Mouse (Mus musculus): ENCODE measurements around the gene Arhgap4. TPM values are rescaled to one million over a fixed set of nuclear protein-coding genes. Genes with fewer than 3 reads are reported as not detected.

Gene Arhgap4
- polyA plus RNA-seq, 1 experiment from 2014 or later: 2.4 TPM

DNA sequence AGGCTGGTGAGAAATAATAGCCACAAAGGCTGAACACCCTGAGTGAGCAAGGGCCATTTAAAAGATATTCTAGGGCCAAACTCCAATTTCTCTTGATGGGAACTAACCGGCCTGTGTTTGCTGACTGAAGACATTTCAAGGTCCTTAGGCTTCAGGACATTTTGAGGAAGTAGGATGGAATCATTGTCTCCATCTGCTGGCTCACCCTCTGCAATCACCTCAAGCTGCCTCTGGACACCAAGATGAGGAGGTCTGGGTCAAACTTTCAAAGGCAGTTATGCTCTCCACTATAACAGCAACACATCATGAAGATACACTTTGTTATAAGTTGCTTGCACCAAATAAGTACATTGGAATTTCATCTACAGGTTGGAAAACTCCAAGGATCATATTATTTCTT, 11.6 kb downstream of the Arhgap4 start:
- no peaks in the 10 kb centered on the region for H3K36me3 ChIP-seq
- no peak for DNase-seq (ENCODE audit: low spot score)
- no peak overlapping the region for H3K27ac ChIP-seq
- H3K4me3 ChIP-seq: no peak overlapping the region
- 100% methylated on average over 1 of the region's 1 CpGs for WGBS
- H3K4me1 ChIP-seq: peaks cover 6% of the 10 kb centered on the region
- H3K9me3 ChIP-seq (replicated peaks): no peaks in the 10 kb centered on the region
- peaks cover 64% of the 10 kb centered on the region for H3K27me3 ChIP-seq (ENCODE audit: low read depth, poor library complexity, severe bottlenecking)

DNA sequence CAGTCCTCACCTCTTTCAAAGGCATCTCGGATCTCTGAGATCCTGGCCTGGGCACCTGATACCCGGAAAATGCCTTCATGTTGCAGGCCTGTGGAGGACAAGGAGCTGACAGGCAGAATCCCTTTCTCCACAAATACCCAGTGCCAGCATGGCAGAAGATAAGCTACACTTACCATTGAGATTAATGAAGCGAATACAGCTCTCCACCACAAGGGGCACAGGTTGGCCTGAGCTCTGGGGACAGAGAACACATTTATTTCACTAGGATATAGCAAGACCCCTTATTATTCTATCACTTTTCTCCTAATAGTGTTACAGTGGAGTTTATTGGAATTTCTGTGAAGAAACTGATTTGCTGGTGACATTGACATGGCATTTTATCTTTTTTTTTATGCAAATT, 23.7 kb downstream of the Arhgap4 start:
- WGBS: 71% methylated on average over 3 of the region's 3 CpGs
- no peak for DNase-seq (ENCODE audit: low spot score)
- H3K9me3 ChIP-seq (replicated peaks): no peaks in the 10 kb centered on the region
- H3K27ac ChIP-seq: no peak overlapping the region
- H3K4me3 ChIP-seq: no peak overlapping the region
- H3K36me3 ChIP-seq: no peaks in the 10 kb centered on the region
- H3K4me1 ChIP-seq: no peaks in the 10 kb centered on the region
- peaks cover 61% of the 10 kb centered on the region for H3K27me3 ChIP-seq (ENCODE audit: low read depth, poor library complexity, severe bottlenecking)

GRCm38 (mm10) chrX:73895719-73896118, 26.0 kb downstream of the Arhgap4 start, which contains the start of gene L1cam:
TSS of gene L1cam (minus strand) at chrX:73896105.
- DNase-seq (ENCODE audit: low spot score): peak; percentile 60
- 13% methylated on average over 2 of the region's 2 CpGs for WGBS
- no peak within 1 kb of the TSS for H3K27ac ChIP-seq
- no peak within 1 kb of the TSS for H3K4me3 ChIP-seq
- H3K9me3 ChIP-seq (replicated peaks): no peaks in the 10 kb centered on the region
- no peaks in the 10 kb centered on the region for H3K36me3 ChIP-seq
- no peaks in the 10 kb centered on the region for H3K4me1 ChIP-seq
- peaks cover 78% of the 10 kb centered on the region for H3K27me3 ChIP-seq (ENCODE audit: low read depth, poor library complexity, severe bottlenecking)

GRCm38 (mm10) chrX:73892833-73893232, 28.8 kb downstream of the Arhgap4 start:
- Histone ChIP-seq H3K27ac (no peak overlapping the region), H3K36me3 (no peaks in the 10 kb centered on the region)

GRCm38 (mm10) chrX:73891551-73892152, 30.0 kb downstream of the Arhgap4 start, which contains the start of gene Avpr2:
TSS of gene Avpr2 (plus strand) at chrX:73892102.
- H3K27ac ChIP-seq: no peak within 1 kb of the TSS
- no peak for DNase-seq (ENCODE audit: low spot score)
- no peak within 1 kb of the TSS for H3K4me3 ChIP-seq
- H3K9me3 ChIP-seq (replicated peaks): no peaks in the 10 kb centered on the region
- H3K4me1 ChIP-seq: no peaks in the 10 kb centered on the region
- 64% methylated on average over 6 of the region's 6 CpGs for WGBS
- peaks cover 62% of the 10 kb centered on the region for H3K27me3 ChIP-seq (ENCODE audit: low read depth, poor library complexity, severe bottlenecking)
- no peaks in the 10 kb centered on the region for H3K36me3 ChIP-seq

More at GRCm38 (mm10) chrX:73892833-73893232, 28.8 kb downstream of the Arhgap4 start:
- Histone ChIP-seq H3K9me3 (replicated peaks) (no peaks in the 10 kb centered on the region), H3K27me3 (ENCODE audit: low read depth, poor library complexity, severe bottlenecking) (peaks cover 68% of the 10 kb centered on the region), H3K4me3 (no peak overlapping the region), H3K4me1 (no peaks in the 10 kb centered on the region)
- WGBS: 91% methylated on average over 14 of the region's 14 CpGs
- no peak for DNase-seq (ENCODE audit: low spot score)

- DNase-seq (ENCODE audit: low spot score): no peak
These were observed 40.2 kb downstream of the Arhgap4 start for GRCm38 (mm10) chrX:73881463-73881862.

DNA sequence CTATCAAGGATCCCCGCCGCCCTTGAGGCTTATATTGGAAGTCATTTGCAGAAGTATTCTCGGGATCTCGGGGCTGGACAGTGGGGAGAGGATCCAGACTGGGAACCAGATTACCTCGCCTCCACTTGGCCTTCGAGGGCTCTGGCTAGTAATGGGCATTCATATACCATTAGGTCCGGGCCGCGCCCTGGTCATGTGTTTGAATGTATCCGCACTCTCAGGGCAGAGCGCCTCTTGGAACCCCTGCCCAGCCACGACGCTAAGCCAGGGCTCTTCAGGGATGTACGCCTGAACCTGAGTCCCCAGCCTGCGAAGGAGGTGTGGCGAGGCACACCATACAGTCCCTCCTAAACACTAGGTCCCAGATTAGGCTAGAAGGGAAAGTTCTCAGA, 40.6 kb downstream of the Arhgap4 start:
- Histone ChIP-seq H3K9me3 (replicated peaks) (no peaks in the 10 kb centered on the region), H3K27ac (no peak overlapping the region), H3K27me3 (ENCODE audit: low read depth, poor library complexity, severe bottlenecking) (peaks cover 59% of the 10 kb centered on the region), H3K36me3 (no peaks in the 10 kb centered on the region), H3K4me3 (peak overlapping the region; percentile 49), H3K4me1 (peaks cover 8% of the 10 kb centered on the region; the same call in 1 of the 2 replicates)
- DNase-seq (ENCODE audit: low spot score): no peak
- 17% methylated on average over 16 of the region's 16 CpGs for WGBS

More at GRCm38 (mm10) chrX:73881463-73881862, 40.2 kb downstream of the Arhgap4 start:
- Histone ChIP-seq H3K9me3 (replicated peaks) (no peaks in the 10 kb centered on the region), H3K4me1 (peaks cover 8% of the 10 kb centered on the region; the same call in 1 of the 2 replicates), H3K36me3 (no peaks in the 10 kb centered on the region), H3K27me3 (ENCODE audit: low read depth, poor library complexity, severe bottlenecking) (peaks cover 55% of the 10 kb centered on the region), H3K27ac (no peak overlapping the region), H3K4me3 (no peak overlapping the region)
- WGBS: 12% methylated on average over 6 of the region's 6 CpGs

GRCm38 (mm10) chrX:73880194-73881035, 41.3 kb downstream of the Arhgap4 start:
- 14% methylated on average over 39 of the region's 48 CpGs for WGBS
- H3K9me3 ChIP-seq (replicated peaks): no peaks in the 10 kb centered on the region
- peak overlapping the region; percentile 49 for H3K4me3 ChIP-seq
- no peaks in the 10 kb centered on the region for H3K36me3 ChIP-seq
- peak; percentile 42 for DNase-seq (ENCODE audit: low spot score)
- H3K27me3 ChIP-seq (ENCODE audit: low read depth, poor library complexity, severe bottlenecking): peaks cover 66% of the 10 kb centered on the region
- no peak overlapping the region for H3K27ac ChIP-seq
- H3K4me1 ChIP-seq: peaks cover 8% of the 10 kb centered on the region; the same call in 1 of the 2 replicates

GRCm38 (mm10) chrX:73877014-73877413, 44.7 kb downstream of the Arhgap4 start:
- Histone ChIP-seq H3K27ac (no peak overlapping the region), H3K9me3 (replicated peaks) (no peaks in the 10 kb centered on the region), H3K36me3 (no peaks in the 10 kb centered on the region), H3K4me3 (no peak overlapping the region), H3K4me1 (peaks cover 8% of the 10 kb centered on the region; the same call in 1 of the 2 replicates), H3K27me3 (ENCODE audit: low read depth, poor library complexity, severe bottlenecking) (peaks cover 74% of the 10 kb centered on the region)
- no peak for DNase-seq (ENCODE audit: low spot score)
- 73% methylated on average over 1 of the region's 1 CpGs for WGBS

DNA sequence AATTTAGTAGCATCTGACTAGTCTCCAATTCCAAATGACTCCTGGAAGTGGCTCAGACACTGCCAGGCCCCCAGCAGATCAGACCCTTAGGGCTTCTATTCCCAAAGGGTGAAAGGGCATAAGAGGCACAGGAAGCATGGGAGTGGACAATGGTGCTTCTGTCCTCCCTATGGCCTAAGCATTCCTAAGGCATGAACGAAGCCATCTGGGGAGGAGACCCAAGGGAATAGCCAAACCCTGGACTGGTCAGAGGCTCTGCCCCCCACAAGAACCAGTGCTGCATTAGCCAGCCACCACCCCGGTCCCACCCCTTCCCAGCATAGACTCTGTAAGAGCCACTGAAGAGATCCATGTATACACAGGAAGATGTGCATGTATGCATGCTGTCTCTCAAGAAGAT, 45.8 kb downstream of the Arhgap4 start:
- Histone ChIP-seq H3K27ac (no peak overlapping the region), H3K4me3 (no peak overlapping the region), H3K4me1 (peaks cover 2% of the 10 kb centered on the region; the same call in 1 of the 2 replicates), H3K27me3 (ENCODE audit: low read depth, poor library complexity, severe bottlenecking) (peaks cover 64% of the 10 kb centered on the region), H3K9me3 (replicated peaks) (no peaks in the 10 kb centered on the region), H3K36me3 (no peaks in the 10 kb centered on the region)
- no peak for DNase-seq (ENCODE audit: low spot score)
- WGBS: 72% methylated on average over 2 of the region's 2 CpGs

GRCm38 (mm10) chrX:73871956-73872355, 49.7 kb downstream of the Arhgap4 start:
- H3K9me3 ChIP-seq (replicated peaks): no peaks in the 10 kb centered on the region
- H3K27me3 ChIP-seq (ENCODE audit: low read depth, poor library complexity, severe bottlenecking): peaks cover 39% of the 10 kb centered on the region
- H3K27ac ChIP-seq: no peak overlapping the region
- 0 out of 2 replicates have a peak, but pooled peaks cover 4% of the 10 kb centered on the region for H3K4me1 ChIP-seq
- 36% methylated on average over 1 of the region's 1 CpGs for WGBS
- no peak overlapping the region for H3K4me3 ChIP-seq
- no peak for DNase-seq (ENCODE audit: low spot score)
- no peaks in the 10 kb centered on the region for H3K36me3 ChIP-seq

- DNase-seq (ENCODE audit: low spot score): no peak
- Histone ChIP-seq H3K27ac (no peak overlapping the region), H3K4me3 (no peak overlapping the region), H3K4me1 (0 out of 2 replicates have a peak, but pooled peaks cover 6% of the 10 kb centered on the region), H3K36me3 (no peaks in the 10 kb centered on the region), H3K27me3 (ENCODE audit: low read depth, poor library complexity, severe bottlenecking) (peaks cover 39% of the 10 kb centered on the region), H3K9me3 (replicated peaks) (no peaks in the 10 kb centered on the region)
These were observed 50.2 kb downstream of the Arhgap4 start for GRCm38 (mm10) chrX:73871474-73871873.

- WGBS: 12% methylated on average over 5 of the region's 5 CpGs
- Histone ChIP-seq H3K9me3 (replicated peaks) (no peaks in the 10 kb centered on the region), H3K4me3 (no peak overlapping the region), H3K27ac (no peak overlapping the region), H3K4me1 (0 out of 2 replicates have a peak, but pooled peaks cover 6% of the 10 kb centered on the region), H3K36me3 (no peaks in the 10 kb centered on the region), H3K27me3 (ENCODE audit: low read depth, poor library complexity, severe bottlenecking) (peaks cover 36% of the 10 kb centered on the region; the same call in 1 of the 2 replicates)
- DNase-seq (ENCODE audit: low spot score): peak; percentile 72
These were observed 52.3 kb downstream of the Arhgap4 start for GRCm38 (mm10) chrX:73869334-73869733.

Measured in limb, embryonic 10.5 days (tissue).